Mouse (Mus musculus): ENCODE data around the gene Pth. TPM values are rescaled to one million over a fixed set of nuclear protein-coding genes. Genes with fewer than 3 reads are reported as not detected.
A peak's percentile ranks its signal among the peaks of the same experiment; 100 is the strongest.

The Pth gene
- total RNA-seq (2021), result not detected
- long read RNA-seq, experiment 1, result 0 reads
- long read RNA-seq, experiment 2, result 0 reads

DNA sequence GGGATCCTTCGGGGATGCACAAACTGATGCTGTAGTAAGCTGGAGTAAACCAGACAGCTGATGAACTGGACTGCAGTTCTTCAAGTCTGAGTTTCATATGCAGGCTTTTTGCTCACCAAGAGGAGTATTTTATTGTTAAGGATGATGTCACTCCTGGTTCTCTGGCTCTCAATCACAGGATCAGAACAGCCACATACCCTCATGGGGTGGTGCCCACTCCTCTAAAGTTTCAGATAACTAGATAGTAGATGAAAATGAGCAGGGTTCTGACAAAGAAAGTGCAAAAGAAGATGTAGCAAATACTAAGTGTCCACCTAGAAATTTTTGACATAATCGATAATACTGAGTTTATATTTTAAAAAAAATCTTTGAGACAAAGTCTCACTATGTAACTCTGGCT lies at the start of gene Pth:
Gene Pth, minus strand, starts transcription at position 101 of the 400 bp plus-strand sequence.
- H3K4me3 ChIP-seq, result no peak within 1 kb of the TSS
- DNase-seq (ENCODE audit: low spot score in 2 of 2), result no peak
- no peak for TF ChIP-seq CTCF (conservative IDR thresholded peaks at IDR 0.05)
- H3K27ac ChIP-seq, result no peak within 1 kb of the TSS

DNA sequence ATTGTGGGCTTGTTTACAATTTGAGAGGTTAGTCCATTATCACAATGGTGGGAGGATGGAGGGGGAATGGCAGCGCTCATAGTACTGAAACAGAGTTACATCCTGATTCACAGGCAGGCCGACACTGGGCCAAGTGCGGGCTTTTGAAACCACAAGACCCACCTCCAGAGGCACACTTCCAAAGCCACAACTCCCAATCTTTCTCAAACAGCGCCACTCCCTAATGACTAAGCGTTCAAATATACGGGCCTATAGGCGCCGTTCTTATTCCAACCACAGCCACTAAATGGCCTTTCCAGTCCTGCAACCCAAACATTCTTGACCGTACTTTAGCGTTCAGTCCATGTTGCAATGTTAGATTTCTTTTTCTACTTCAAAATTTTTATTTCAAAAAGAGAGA lies 47.9 kb upstream of the Pth start:
- Histone ChIP-seq H3K4me3 (no peak overlapping the region), H3K27ac (no peak overlapping the region)
- TF ChIP-seq CTCF (conservative IDR thresholded peaks at IDR 0.05), result no peak
- no peak for DNase-seq (ENCODE audit: low spot score in 2 of 2)

DNA sequence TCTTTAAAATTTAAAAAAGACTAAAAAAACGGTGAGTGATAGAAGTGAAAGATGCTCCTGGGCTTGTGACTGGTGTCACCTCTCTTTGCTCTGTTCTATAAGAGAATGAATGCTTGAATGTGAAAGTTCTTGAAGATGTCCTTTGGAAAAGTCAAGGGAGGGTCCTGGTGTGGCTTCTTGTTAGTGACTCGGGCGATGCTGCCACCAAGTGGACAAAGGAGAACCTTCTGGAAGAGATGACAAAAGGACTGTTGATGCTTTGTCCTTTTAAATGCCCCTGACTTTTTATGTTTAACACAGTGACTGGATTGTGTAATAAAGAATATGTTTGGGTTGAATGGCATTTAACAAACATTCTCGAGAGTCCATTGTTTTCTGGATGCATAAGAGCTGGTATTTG lies 45.9 kb upstream of the Pth start:
- TF ChIP-seq CTCF (conservative IDR thresholded peaks at IDR 0.05), result peak; percentile 86
- DNase-seq (ENCODE audit: low spot score in 2 of 2), result peak; percentile 29 to 39

DNA sequence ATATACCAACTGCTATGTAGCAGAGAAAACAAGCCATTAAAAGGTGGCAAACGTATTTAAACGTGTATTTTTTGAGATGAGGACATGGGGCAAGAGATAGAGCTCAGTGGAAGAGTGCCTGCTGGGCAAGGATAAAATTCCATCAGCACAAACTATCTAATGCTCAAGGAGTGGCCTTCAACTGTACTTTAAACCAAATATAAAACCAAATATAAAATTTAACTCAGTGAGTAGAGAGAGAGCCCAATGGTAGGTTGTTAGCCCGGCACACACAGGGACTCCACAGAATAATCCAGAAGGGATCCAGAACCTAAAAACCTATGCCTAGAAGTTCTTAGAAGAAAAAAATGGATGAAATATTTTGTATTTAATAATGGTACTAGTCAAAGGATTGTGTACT lies 45.1 kb upstream of the Pth start:
- Histone ChIP-seq H3K4me3 (no peak overlapping the region), H3K27ac (no peak overlapping the region)
- DNase-seq (ENCODE audit: low spot score in 2 of 2), result no peak
- TF ChIP-seq CTCF (conservative IDR thresholded peaks at IDR 0.05), result no peak

More for the DNA sequence above, 45.9 kb upstream of the Pth start:
- Histone ChIP-seq H3K27ac (no peak overlapping the region), H3K4me3 (no peak overlapping the region)

DNA sequence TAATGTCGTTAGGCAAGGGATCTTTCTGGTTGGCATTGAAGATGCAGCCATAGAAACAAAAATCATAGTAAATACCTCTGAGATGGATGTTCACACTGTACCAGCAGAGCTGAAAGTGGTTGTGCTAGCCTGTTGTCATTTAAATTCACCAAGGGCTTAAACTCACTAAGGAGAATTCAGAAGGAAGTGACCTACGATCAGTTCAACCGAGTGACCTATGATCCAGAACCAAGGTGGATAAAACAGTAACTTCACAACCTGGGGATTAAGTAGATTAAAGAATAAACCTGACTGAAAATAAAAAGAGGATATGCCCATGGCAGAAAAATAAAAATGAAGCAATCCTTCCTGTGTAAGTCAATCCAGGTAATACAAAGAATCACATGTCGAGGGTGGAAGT lies 44.5 kb upstream of the Pth start:
- TF ChIP-seq CTCF (conservative IDR thresholded peaks at IDR 0.05), result no peak
- DNase-seq (ENCODE audit: low spot score in 2 of 2), result no peak

DNA sequence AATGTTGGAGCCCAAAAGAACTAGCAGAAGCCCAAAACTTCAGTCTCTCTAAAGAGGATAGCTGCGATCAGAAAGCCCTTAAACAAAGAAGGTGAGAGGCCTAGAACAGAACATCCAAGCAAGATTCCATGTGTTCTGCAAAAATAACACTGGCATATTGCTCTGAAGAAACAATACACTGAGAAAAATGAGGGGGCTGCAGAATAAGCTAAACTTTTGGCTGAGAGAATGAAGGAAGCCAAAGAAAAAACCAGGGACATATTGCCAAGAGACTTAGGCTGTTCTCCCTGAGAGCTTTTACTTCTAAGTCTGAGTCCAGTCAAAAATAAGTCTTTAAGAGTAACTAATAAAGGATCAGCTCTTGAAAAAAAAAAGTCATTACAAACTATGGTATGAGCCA lies 32.4 kb upstream of the Pth start:
- DNase-seq (ENCODE audit: low spot score in 2 of 2), result peak; percentile 18 to 34
- Histone ChIP-seq H3K4me3 (no peak overlapping the region), H3K27ac (0 out of 2 replicates have a peak overlapping the region, but pooled peaks have one; percentile 36)
- no peak for TF ChIP-seq CTCF (conservative IDR thresholded peaks at IDR 0.05)

More for the DNA sequence above, 44.5 kb upstream of the Pth start:
- Histone ChIP-seq H3K4me3 (no peak overlapping the region), H3K27ac (no peak overlapping the region)

DNA sequence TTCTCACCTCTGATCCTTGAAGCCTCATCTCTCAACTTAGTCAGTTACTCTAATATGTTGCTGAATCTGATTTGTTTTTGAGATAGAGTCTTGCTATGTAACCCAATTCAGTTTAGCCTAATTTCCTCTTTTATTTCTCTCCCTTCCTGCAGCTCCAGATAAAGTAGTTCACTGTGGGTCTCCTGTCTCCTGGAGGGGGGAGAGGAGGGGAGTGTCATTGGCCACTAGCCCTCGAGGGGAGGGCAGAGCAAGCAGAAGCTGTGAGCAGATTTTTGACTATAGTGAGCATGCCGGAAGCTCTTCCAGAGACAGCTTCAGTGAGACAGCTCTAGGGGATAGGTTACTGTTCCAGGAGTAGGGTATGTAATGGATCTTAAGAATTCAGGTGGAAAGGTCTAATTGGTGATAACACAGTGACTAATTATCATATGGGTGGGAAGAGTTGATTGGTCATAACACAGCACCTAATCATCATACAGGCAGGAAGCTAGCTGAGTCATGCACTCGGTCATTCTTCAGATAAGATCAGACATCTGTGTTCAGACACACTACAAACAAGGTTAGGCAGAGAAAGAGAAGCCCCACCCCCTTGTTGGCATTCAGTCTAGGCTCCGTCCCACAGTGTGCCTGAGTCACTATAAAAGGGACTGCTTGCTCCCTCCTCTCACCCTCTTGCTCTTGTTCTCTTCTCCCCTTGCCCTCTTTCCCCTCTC lies 30.9 kb upstream of the Pth start:
- no peak for TF ChIP-seq CTCF (conservative IDR thresholded peaks at IDR 0.05)
- no peak overlapping the region for H3K27ac ChIP-seq
- DNase-seq (ENCODE audit: low spot score in 2 of 2), result no peak
- no peak overlapping the region for H3K4me3 ChIP-seq

DNA sequence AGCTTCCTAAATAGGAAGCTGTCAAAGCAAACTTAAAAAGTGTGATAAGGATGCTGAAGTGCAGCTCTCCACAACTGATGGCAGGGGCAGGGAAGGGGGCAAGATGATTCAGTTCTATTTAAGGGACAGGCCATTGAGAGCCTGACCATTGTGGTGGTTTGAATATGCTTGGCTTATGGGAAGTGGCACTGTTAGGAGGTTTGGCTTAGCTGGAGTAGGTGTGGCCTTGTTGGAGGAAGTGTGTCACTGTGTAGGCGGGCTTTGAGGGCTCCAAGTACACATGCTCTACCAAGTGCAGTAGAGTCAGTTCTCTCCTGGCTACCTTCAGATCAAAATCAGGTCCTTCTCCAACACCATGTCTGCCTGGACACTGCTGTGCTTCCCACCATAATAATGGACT lies 28.2 kb upstream of the Pth start:
- no peak for DNase-seq (ENCODE audit: low spot score in 2 of 2)
- no peak overlapping the region for H3K4me3 ChIP-seq
- H3K27ac ChIP-seq, result no peak overlapping the region
- no peak for TF ChIP-seq CTCF (conservative IDR thresholded peaks at IDR 0.05)

DNA sequence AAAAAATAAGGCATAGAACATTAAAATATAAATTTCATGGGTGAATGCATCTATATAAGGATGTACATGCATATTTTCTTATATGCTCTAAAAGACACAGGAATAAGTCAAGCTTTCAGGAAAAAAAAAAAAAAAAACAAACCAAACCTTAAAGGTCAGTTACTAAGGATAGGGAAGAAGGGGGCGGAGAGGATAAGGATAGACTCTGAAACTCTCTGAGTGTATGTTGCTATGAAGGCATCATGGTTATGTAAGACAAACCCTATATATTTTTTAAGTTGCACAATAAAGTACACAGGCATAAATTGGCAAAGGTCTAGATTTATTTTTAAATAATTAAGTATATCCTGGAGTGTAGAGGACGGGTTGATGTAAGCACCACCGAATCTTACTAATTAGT lies 26.9 kb upstream of the Pth start:
- Histone ChIP-seq H3K4me3 (no peak overlapping the region), H3K27ac (no peak overlapping the region)
- TF ChIP-seq CTCF (conservative IDR thresholded peaks at IDR 0.05), result no peak
- DNase-seq (ENCODE audit: low spot score in 2 of 2), result no peak

DNA sequence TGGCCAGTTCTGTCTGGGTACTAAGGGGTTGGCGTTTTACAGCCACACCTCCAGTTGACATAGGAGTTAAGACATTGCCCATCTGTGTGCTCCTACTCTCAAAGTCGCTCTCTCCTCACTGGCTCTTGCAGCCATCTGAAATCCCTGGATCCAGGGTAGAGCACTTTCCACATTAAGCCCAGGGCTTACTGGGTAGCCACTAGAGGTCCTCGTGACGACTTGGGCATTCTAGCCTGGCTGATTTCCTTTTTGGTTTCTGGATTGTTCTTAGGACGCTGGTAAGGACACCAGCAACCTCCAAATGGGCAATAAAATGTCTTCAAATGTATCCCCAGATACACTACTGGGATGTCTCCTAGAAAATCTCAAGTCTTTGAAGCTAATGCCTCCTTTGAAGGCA lies 20.3 kb upstream of the Pth start:
- no peak for DNase-seq (ENCODE audit: low spot score in 2 of 2)
- no peak overlapping the region for H3K27ac ChIP-seq
- peak; percentile 44 for TF ChIP-seq CTCF (conservative IDR thresholded peaks at IDR 0.05)
- no peak overlapping the region for H3K4me3 ChIP-seq

DNA sequence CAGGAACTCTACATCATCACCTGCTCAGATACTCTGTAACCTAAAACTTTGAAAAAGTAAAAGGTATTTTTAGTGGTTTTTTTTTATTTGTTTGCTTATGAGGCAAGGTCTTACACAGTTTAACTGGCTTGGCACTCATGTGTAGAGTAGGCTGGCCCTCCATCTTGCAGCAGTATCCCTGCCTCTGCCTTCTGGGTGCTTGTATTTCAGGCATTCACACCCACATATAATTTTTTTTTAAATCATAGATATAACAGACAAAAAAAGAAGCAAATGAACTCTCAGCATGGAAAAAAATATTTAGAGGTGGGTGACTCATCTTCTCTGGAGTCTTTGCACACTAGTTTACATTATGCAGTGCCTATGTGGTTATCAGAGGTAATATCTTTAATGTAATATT lies 9.7 kb upstream of the Pth start:
- no peak for DNase-seq (ENCODE audit: low spot score in 2 of 2)

DNA sequence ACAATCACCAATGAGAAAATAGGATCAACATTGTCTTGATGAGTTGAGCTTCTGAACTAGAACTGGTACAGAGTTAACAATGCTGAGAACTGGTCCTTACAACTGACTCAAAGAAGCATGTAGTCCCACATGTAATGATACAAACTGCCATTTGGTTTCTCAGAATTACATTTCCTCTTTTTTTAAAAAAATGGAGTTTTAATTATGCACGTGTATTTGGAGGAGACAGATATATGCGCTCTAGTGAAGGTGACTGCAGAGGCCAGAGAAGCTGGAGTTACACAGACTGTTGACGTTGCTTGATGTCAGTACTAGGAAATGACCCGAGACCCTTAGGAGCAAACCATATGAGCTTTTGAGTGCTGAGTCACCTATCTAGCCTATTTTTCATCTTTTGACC lies 8.3 kb upstream of the Pth start:
- DNase-seq (ENCODE audit: low spot score in 2 of 2), result no peak
- H3K27ac ChIP-seq, result no peak overlapping the region
- TF ChIP-seq CTCF (conservative IDR thresholded peaks at IDR 0.05), result no peak
- no peak overlapping the region for H3K4me3 ChIP-seq

More for the DNA sequence above, 9.7 kb upstream of the Pth start:
- Histone ChIP-seq H3K4me3 (no peak overlapping the region), H3K27ac (no peak overlapping the region)
- TF ChIP-seq CTCF (conservative IDR thresholded peaks at IDR 0.05), result no peak

DNA sequence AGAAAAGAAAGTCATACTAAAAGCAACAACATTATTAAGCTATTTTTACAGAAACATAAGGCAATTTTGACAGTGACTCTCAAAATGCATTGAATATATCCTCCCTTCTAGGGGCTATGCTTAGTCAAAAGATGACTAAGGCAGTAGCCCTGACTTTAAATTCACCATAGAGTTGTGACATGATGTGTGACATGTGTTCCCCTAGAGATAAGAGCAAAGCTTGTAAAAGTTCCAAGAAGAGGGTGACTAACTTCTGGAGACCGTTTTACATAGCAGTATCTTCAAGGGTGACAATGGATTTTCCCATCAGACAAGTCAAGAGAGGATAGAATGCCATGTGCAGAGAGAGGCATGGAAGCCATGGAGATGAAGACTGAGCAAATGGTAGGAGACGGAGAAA lies 3.2 kb upstream of the Pth start:
- no peak for TF ChIP-seq CTCF (conservative IDR thresholded peaks at IDR 0.05)
- Histone ChIP-seq H3K4me3 (no peak overlapping the region), H3K27ac (no peak overlapping the region)
- DNase-seq (ENCODE audit: low spot score in 2 of 2), result no peak

DNA sequence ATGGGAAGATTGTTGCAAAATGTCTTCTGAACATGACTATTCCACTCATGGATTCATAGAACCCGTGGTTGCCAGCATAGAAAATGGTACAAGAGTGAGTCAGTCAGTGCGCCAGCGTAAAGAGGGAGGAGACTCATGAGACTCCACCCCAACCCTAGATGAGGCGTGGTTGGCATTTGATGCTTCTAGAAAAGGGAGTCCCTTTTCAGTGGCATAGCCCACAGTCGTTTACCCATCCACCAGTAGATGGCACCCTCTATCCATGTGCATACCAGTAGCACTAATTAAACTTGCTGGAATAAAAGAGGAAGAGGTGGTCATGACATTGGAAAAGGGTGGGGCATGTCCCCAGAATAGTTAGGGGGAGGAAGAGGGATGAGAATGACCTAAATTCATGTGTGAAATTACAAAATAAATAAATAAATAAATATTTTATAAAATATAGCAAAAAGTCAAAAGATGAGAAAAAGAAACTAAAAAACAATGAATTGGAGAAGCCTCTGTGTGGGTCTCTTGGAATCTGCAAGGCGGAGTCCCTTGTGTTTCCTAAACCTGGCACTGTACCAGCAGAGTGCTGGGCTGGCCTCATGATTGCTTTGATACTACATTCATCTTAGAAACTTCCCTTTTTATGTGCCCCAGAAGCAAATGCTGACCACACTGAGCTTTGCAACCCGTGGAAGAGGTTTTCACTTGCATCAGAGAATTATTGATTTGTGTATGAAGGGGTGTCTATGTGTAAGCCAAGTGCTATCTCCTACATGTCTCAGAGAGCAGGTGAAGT lies 10.3 kb downstream of the Pth start:
- H3K27ac ChIP-seq, result no peak overlapping the region
- DNase-seq (ENCODE audit: low spot score in 2 of 2), result peak; percentile 65 to 72
- TF ChIP-seq CTCF (conservative IDR thresholded peaks at IDR 0.05), result peak; percentile 97
- H3K4me3 ChIP-seq, result no peak overlapping the region
